Mouse (Mus musculus) WW6 (cell line): ENCODE measurements at regions not wholly inside any gene's neighbourhood (a gene's known extent, or its start where the extent isn't known, plus 50 kb on each side); places are given as distances from the start of the nearest gene placed in this dataset.
A peak's percentile ranks its signal among the peaks of the same experiment; 100 is the strongest.
"Not testable (repeated sequence)": the region's sequence is repeated elsewhere in the genome, so short reads cannot be mapped to it uniquely, and the experiment has no call there.

ENCODE experiments used
- DNase-seq: peaks from one replicate; pipeline ENCODE4 v3.0.0-alpha.2; 2013; ENCODE audit warnings: low read depth, low spot score

DNA sequence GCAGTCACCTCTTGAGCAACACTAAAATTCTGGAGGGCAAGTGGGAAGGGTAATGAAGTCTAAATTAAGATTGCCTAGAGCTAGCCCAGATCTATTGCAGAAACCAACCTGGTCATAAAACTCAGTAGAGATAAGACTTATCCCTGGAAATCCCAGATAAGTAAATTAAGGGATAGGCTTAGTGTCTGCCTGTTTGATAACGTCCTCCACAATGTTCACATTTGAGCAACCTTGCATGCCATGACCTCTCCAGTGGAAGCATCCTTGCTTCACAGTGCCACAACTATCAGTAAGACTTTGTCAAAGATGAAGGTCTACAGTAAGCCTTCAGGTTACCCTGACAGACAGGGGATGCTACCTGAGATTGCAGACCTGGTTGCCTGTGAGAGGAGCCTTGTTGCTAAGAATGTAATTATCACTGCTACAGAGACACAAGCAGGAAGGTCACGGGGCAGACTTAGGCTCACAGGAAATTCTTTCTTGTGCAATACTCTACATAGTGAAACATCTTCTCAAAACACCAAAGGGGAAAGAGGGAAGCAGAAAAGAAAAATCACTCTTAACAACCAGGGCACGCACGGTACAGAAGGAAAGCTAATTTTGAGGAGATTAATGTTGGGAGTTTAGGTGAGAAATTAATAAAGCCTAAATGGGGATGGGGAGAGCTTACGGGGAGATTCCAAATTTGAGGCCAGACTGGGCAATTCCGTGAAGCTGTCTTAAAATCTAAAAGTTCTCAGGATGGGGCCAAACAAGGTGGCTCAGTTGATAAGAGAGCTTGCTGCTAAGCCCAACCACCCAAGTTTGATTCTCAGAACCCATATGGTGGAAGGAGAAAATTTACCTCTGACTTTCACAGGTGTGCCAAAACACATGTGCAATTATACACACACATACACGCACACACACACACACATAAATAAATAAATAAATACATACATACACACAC is 56.9 kb upstream of the Prdm9 start:
- DNase-seq, result no peak

GRCm38 (mm10) chr17:15622913-15623312 is 58.8 kb upstream of the Prdm9 start:
- DNase-seq, result peak; percentile 11

GRCm38 (mm10) chr17:15630792-15631191 is 66.6 kb upstream of the Prdm9 start:
- no peak for DNase-seq

DNA sequence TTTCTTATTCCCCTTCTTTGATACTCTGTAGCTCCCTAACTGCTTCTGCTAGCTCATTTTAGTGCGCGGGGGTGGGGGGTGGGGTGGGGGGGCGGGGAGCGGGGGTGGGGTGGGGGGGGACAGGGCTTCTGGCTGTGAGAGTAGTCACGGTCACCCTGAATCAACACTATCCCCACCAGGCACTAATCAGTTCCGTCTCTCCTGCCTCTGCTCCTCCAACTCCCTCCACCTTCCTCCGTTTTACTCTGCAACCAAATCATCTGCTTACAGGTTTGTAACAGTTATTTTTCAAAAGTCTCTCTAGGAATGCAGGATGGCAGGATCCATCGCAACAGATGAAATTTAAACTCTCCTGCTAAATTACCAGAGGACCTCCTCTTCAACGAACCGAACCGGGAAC is 67.5 kb upstream of the Prdm9 start:
- no peak for DNase-seq

DNA sequence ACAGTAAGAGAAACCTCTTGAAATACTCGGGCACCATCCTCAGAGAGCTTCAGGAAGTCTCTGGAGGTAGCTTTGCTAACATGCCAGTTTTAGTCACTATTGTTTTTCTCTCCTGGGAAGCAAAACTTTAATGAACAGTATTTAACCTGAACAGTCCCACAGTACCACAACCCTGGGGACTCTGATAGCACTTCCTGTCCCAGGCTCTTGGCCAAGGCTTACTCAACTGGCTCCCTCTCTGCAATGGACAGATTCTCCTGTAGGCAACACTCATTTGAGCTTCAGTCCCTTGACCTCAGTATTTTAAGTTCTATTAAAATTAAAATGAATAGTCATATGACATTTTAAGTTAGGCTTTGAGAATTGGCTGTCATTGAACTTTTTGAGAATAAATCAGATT is 67.9 kb upstream of the Prdm9 start:
- DNase-seq, result no peak

DNA sequence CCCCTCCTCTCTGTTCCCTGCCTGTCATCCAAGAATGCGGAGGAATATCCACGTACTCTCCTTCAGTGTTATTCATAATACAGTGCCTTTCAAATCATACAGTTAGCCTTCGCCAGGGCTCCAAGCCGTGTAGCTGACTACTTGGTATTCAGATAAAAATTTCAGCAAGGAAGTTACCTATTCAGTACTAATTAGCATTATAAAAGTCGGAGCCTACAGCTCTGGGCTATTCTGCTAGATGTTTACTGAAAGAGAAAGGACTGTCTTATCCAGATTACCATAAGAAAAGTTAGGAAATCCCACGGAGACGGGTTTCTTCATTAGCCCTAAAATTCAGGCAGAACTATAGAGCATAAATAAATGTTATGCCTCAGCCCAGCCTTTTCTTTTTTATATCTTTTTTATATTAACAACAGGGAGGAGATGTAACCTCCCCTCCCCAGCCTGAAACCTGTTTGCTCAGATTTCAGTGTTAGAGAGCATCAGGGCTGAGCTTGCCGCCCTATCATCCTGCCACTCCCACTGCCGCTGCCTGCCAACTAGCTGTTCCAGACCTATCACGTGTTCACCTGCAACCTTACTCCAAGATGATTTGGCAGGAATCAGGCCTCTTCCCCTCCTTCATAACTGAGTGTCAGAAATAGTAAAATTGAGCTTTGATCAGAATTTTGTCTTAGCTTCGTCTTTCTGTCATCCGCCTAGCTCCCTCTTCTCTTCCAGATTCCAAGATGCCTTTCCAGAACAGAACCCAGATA is 65.5 kb upstream of the Chd1 start:
- not testable (repeated sequence) for DNase-seq

DNA sequence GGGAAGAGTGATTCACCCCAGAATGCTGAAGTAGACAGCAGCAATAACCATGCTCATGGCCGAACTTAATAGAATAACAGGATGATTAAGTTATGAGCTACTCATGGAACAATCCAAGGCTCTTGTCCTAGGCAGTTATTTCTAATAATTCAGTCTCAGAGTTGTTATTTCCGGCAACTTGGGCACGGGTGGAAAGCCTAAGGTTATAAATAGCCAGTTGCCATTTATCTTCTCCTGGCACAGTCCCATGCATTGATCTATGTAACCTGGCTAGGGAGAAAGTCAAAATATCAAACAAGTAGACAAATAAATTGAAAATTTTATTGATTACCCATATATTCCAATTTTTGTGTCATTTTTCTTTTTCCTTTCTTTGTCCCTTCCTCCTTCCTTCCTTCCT is 64.0 kb upstream of the Chd1 start:
- no peak for DNase-seq

- DNase-seq, result no peak
Measured at GRCm38 (mm10) chr17:15641764-15642163, 63.0 kb upstream of the Chd1 start.

DNA sequence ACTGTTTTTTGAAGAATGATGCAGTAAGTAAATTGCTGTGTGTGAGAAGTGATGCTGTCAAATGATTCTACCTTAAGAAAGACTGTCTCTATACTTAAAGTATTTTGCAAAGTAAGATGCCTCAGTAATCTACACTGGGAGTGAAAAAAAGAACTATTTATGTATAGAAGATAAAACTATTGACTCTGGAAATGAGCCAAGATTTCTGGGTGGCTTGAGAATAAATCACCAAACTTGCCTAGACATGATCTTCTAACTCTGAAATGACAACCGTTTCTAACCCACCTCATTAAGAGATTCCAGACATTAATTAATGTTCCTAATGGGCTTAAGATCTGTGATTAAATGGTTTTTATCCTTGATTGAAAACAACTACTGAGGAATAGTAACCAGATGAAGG is 58.0 kb upstream of the Chd1 start:
- DNase-seq, result no peak

GRCm38 (mm10) chr17:15650089-15650742 is 54.6 kb upstream of the Chd1 start:
- DNase-seq, result no peak

DNA sequence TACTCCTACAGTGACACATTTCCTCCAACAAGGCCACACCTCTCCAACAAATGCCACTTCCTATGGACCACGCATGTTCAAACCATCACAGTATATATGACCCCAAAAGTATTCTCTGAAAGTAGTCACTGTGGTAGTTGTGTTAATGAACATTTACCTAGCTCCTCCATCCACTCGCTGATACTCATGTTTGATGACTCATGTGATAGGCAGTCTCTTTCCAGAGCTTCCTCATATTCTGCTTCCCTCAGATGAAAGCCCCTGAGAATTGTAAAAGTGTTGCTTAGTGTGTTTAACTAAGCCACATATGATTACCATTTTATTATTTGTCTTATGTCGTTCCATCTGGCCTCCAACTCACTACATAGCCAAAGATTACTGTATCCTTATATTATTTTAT is 52.9 kb upstream of the Chd1 start:
- no peak for DNase-seq
